Mouse (Mus musculus): ENCODE measurements around the gene Lyrm9. TPM values are rescaled to one million over a fixed set of nuclear protein-coding genes. Genes with fewer than 3 reads are reported as not detected.

Lyrm9 gene
- polyA plus RNA-seq, 1 experiment from 2014 or later, result 22.5 TPM

DNA sequence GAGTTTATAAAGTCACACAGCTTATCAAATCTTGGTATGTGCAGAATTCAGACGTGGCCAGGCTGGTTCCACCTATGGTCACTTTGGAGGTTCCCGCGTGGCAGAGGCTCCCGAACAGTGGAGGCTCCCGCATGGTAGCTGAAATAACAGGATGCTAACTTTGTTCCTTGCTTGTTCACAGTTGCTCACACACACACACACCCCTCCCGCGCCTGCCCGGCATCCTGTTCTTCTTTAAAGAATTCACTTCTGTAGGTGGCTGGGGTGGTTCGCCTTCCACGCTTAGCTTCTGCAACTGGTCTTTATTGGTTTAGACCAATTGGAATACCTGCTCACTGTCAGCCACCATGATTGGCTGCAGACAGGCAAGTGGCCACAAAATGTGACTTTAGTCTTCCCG is 33.3 kb upstream of the Lyrm9 start:
- no peaks in the 10 kb centered on the region for H3K9me3 ChIP-seq (replicated peaks)
- peaks cover 22% of the 10 kb centered on the region for H3K4me1 ChIP-seq
- no peaks in the 10 kb centered on the region for H3K27me3 ChIP-seq
- WGBS, result 76% methylated on average over 11 of the region's 11 CpGs
- H3K9ac ChIP-seq, result no peak overlapping the region
- no peak overlapping the region for H3K27ac ChIP-seq
- H3K4me2 ChIP-seq, result peak overlapping the region; percentile 43
- H3K36me3 ChIP-seq, result no peaks in the 10 kb centered on the region
- ATAC-seq (replicated peaks; ENCODE audit: low FRiP score), result no peak
- H3K4me3 ChIP-seq (replicated peaks), result no peak overlapping the region

DNA sequence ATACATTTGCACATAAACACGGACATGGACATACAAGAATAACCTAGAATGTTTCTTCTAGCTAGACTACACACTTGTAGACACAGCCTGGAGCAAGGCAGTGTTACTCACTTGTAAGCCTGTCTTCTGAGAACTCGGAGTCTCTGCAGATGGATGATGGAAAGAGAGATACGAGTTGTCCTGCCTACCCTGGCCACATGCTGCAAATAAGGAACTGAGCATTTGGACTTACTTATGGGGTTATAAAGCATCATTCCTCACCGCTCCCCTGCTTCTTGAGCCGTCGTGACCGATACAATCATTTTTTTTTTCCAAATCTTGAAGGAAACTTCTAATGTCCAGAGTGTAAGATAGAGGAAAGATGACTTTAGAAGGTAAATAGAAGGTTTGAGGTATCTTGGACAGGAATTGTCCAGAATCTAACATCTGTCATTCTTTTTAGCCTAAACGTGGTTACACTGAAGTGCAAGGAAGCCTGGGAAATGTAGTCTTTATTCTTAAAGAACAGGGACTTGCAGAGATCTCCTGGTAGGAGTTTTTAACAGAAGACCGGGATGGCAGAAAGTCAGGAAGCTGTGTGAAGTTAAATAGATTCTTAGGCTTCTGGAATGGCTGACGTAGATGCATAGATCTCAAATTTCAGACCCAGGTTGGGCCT is 30.2 kb upstream of the Lyrm9 start:
- 74% methylated on average over 10 of the region's 10 CpGs for WGBS
- Histone ChIP-seq H3K4me1 (peaks cover 19% of the 10 kb centered on the region), H3K36me3 (no peaks in the 10 kb centered on the region), H3K4me2 (no peak overlapping the region), H3K4me3 (replicated peaks) (no peak overlapping the region), H3K9me3 (replicated peaks) (no peaks in the 10 kb centered on the region), H3K27me3 (no peaks in the 10 kb centered on the region), H3K27ac (no peak overlapping the region), H3K9ac (no peak overlapping the region)
- no peak for ATAC-seq (replicated peaks; ENCODE audit: low FRiP score)

- no peak for ATAC-seq (replicated peaks; ENCODE audit: low FRiP score)
- 85% methylated on average over 4 of the region's 4 CpGs for WGBS
Observed at GRCm38 (mm10) chr11:78801094-78801493, 25.3 kb upstream of the Lyrm9 start.

GRCm38 (mm10) chr11:78803587-78804316 is 22.6 kb upstream of the Lyrm9 start:
- no peak overlapping the region for H3K9ac ChIP-seq
- H3K36me3 ChIP-seq, result no peaks in the 10 kb centered on the region
- 0 out of 2 replicates have a peak, but pooled peaks cover 3% of the 10 kb centered on the region for H3K4me1 ChIP-seq
- no peak overlapping the region for H3K4me2 ChIP-seq
- ATAC-seq (replicated peaks; ENCODE audit: low FRiP score), result no peak
- H3K27me3 ChIP-seq, result no peaks in the 10 kb centered on the region
- H3K9me3 ChIP-seq (replicated peaks), result no peaks in the 10 kb centered on the region
- 65% methylated on average over 14 of the region's 14 CpGs for WGBS
- no peak overlapping the region for H3K4me3 ChIP-seq (replicated peaks)
- H3K27ac ChIP-seq, result no peak overlapping the region

More at GRCm38 (mm10) chr11:78801094-78801493, 25.3 kb upstream of the Lyrm9 start:
- no peak overlapping the region for H3K27ac ChIP-seq
- no peaks in the 10 kb centered on the region for H3K36me3 ChIP-seq
- 0 out of 2 replicates have a peak, but pooled peaks cover 3% of the 10 kb centered on the region for H3K4me1 ChIP-seq
- no peak overlapping the region for H3K9ac ChIP-seq
- no peaks in the 10 kb centered on the region for H3K9me3 ChIP-seq (replicated peaks)
- no peak overlapping the region for H3K4me3 ChIP-seq (replicated peaks)
- no peaks in the 10 kb centered on the region for H3K27me3 ChIP-seq
- H3K4me2 ChIP-seq, result no peak overlapping the region

DNA sequence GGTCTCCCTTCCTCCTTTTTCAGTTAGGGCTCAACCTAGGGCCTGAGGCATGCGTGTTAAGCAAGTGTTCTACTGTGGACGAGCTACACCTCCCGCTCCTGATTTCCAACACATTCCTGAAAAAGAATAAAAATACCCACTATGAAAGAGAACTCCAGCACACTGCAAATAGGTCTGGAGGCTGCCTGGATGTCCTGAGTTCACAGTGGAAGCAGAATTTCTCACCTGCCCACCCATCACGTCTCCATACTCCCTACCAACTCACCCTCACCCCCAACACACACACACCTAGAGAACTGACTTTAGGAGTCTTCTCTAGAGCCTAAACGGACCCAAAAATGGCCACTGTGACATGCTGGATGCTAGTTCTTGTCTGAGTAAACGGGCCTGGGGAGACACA is 21.8 kb upstream of the Lyrm9 start:
- ATAC-seq (replicated peaks; ENCODE audit: low FRiP score), result no peak
- no peak overlapping the region for H3K4me3 ChIP-seq (replicated peaks)
- WGBS, result 80% methylated on average over 6 of the region's 6 CpGs

GRCm38 (mm10) chr11:78805198-78805597 is 21.2 kb upstream of the Lyrm9 start:
- Histone ChIP-seq H3K9ac (no peak overlapping the region), H3K9me3 (replicated peaks) (no peaks in the 10 kb centered on the region), H3K4me2 (no peak overlapping the region), H3K27ac (no peak overlapping the region), H3K4me3 (replicated peaks) (no peak overlapping the region), H3K27me3 (no peaks in the 10 kb centered on the region), H3K36me3 (no peaks in the 10 kb centered on the region), H3K4me1 (0 out of 2 replicates have a peak, but pooled peaks cover 3% of the 10 kb centered on the region)
- no peak for ATAC-seq (replicated peaks; ENCODE audit: low FRiP score)
- WGBS, result 82% methylated on average over 6 of the region's 6 CpGs

More for the DNA sequence above, 21.8 kb upstream of the Lyrm9 start:
- Histone ChIP-seq H3K36me3 (no peaks in the 10 kb centered on the region), H3K9ac (no peak overlapping the region), H3K4me1 (0 out of 2 replicates have a peak, but pooled peaks cover 3% of the 10 kb centered on the region), H3K9me3 (replicated peaks) (no peaks in the 10 kb centered on the region), H3K27ac (no peak overlapping the region), H3K4me2 (no peak overlapping the region), H3K27me3 (no peaks in the 10 kb centered on the region)

DNA sequence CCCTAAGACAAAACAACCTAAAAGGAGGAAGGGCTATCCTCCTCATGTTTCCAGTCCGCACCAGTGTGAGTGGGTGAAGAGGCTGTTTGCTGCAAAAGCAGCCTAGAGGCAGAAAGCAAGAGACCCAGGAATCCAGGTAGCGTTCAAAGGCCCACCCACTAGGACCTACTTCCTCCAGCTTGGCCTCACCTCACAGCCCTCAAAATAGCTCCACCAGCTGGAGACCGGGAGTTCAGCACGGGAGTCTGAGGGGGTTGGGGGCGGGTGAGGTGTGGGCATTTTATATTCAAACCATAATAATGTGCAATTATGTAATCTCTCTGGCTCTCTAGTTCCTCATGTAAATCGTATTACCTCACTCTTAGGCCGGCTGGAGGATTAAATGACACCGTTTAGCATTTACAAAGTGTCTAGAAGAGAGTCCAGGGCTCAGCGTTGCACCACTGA is 20.7 kb upstream of the Lyrm9 start:
- H3K27ac ChIP-seq, result no peak overlapping the region

DNA sequence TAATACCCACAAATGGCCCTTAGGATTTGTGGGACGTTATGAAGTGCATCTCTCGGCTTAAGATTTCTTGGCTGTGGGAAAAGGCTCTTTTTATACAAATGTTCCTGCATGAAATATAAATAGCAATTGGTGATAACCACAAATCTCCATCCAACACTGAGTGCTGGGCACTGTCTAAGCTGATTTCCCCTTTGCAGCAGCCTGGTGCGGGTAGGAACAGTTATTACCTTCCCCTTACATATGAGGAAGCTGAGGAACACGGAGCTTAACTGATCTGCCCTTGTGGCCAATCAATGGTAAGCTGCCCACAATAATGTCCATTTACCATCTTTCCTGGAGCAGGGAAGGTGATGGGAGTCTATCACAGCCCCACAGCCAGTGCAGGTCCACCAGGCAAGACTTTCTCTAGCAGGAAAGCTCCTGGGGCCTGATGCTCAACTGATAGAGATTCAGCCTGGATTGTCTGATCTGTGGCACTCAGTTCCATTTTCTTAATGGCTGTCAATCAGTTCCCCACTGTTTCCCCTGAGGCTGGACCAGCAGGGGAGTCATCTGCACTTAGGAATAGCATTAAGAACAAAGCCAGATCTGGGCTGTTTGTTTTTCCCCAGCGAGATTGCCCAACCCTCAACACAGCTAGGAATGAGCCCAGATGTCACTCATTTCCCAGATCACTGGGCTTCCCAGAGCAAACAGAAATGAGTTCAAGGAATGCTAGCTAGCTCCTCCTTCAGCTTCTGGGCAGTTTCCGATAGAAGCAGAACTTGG is 18.9 kb upstream of the Lyrm9 start:
- Histone ChIP-seq H3K4me1 (0 out of 2 replicates have a peak, but pooled peaks cover 3% of the 10 kb centered on the region), H3K4me3 (replicated peaks) (no peak overlapping the region), H3K9ac (no peak overlapping the region), H3K9me3 (replicated peaks) (no peaks in the 10 kb centered on the region), H3K27me3 (no peaks in the 10 kb centered on the region), H3K36me3 (no peaks in the 10 kb centered on the region), H3K4me2 (no peak overlapping the region), H3K27ac (no peak overlapping the region)
- no peak for ATAC-seq (replicated peaks; ENCODE audit: low FRiP score)
- WGBS, result 59% methylated on average over 6 of the region's 6 CpGs

More for the DNA sequence above, 20.7 kb upstream of the Lyrm9 start:
- Histone ChIP-seq H3K36me3 (no peaks in the 10 kb centered on the region), H3K9me3 (replicated peaks) (no peaks in the 10 kb centered on the region), H3K4me1 (0 out of 2 replicates have a peak, but pooled peaks cover 3% of the 10 kb centered on the region), H3K27me3 (no peaks in the 10 kb centered on the region), H3K9ac (no peak overlapping the region), H3K4me2 (no peak overlapping the region), H3K4me3 (replicated peaks) (no peak overlapping the region)
- ATAC-seq (replicated peaks; ENCODE audit: low FRiP score), result no peak
- WGBS, result 46% methylated on average over 9 of the region's 9 CpGs

DNA sequence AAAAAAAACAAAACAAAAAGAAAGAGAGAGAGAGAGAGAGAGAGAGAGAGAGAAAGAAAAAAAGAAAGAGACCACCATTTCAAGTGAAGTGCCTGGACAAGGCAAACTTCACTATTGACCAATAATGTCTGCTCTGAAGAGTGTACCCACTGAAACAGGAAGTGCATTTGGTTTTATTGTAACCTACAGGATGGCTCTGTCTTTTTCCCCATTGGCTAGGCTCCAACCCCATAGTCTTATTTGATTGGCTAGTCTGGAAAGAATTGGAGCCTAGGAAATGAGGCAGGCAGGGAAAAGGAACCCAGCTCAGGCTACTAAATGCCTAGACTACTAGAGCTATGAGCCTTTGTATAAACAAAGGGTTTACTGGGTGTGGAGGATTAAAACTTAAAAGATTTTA is 17.0 kb upstream of the Lyrm9 start:
- Histone ChIP-seq H3K4me3 (replicated peaks) (no peak overlapping the region), H3K36me3 (no peaks in the 10 kb centered on the region), H3K27ac (no peak overlapping the region), H3K9ac (no peak overlapping the region), H3K27me3 (no peaks in the 10 kb centered on the region), H3K4me1 (peaks cover 5% of the 10 kb centered on the region; the same call in 1 of the 2 replicates), H3K4me2 (no peak overlapping the region), H3K9me3 (replicated peaks) (no peaks in the 10 kb centered on the region)
- ATAC-seq (replicated peaks; ENCODE audit: low FRiP score), result no peak

DNA sequence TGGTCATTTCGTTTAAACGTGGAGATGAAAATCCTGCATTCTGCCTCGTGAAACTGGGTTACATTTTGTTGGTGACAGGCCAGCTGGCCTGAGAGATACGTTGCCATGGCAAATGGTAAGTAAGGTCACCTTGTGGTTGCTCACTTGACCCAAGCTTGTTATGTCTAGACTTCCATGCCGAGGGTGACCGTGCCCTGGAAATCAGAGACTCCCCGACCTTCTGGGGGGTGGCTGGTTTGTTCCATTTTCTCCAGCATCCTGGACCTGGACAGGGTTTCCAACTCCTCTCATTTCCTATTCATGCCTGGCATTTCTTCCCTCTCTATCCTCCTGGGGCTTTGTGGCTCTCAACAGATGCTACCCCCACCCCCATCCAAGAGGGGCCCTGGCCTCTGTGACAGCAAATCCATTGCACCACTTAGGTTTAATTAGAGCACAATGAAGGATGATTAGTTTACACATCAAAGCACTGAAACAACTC is 11.9 kb upstream of the Lyrm9 start:
- WGBS, result 38% methylated on average over 7 of the region's 7 CpGs
- no peak overlapping the region for H3K9ac ChIP-seq
- ATAC-seq (replicated peaks; ENCODE audit: low FRiP score), result no peak
- H3K27ac ChIP-seq, result no peak overlapping the region
- H3K4me1 ChIP-seq, result peaks cover 6% of the 10 kb centered on the region
- H3K27me3 ChIP-seq, result no peaks in the 10 kb centered on the region
- no peaks in the 10 kb centered on the region for H3K36me3 ChIP-seq
- no peaks in the 10 kb centered on the region for H3K9me3 ChIP-seq (replicated peaks)
- no peak overlapping the region for H3K4me2 ChIP-seq
- H3K4me3 ChIP-seq (replicated peaks), result no peak overlapping the region

DNA sequence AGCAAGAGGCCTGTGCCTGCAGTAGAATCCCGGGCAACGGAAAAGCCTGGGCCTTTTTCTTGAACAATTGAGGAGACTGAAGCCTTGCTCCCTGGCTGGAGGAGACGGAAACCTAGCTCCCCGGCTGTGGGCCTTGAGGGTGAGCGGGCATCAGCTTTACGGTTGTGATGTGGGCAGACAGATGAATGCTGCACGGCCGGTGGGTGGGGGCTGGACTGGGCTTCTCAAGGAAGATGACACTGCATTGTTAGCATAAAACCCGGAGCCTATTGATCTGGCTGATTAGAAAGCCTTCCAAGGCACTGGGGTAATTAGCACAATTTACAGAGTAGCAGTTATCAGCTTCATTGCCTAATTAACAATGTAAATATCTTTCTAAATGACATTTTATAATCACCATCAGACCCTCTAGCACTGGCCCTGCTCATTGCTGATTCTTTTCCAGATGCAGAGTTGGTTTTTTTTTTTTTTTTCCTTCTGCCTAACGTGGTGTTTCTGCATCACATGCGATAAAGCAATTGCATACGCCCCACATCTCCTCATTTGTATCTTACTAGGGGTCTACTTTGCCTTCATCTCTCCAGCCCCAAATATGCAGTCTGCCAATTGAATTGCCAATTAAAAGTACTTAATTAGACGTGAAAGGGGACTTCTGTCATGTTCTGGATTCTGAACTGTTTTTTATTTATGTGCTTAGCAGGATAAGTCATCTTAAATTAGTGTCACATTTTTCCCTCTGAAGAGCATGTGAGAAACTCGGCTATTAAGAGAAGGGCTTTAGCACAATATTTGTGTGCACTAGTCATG is 10.2 kb upstream of the Lyrm9 start:
- Histone ChIP-seq H3K4me3 (replicated peaks) (no peak overlapping the region), H3K4me1 (peaks cover 21% of the 10 kb centered on the region), H3K4me2 (no peak overlapping the region), H3K27ac (no peak overlapping the region), H3K9me3 (replicated peaks) (no peaks in the 10 kb centered on the region), H3K36me3 (no peaks in the 10 kb centered on the region), H3K9ac (no peak overlapping the region), H3K27me3 (no peaks in the 10 kb centered on the region)
- no peak for ATAC-seq (replicated peaks; ENCODE audit: low FRiP score)
- 62% methylated on average over 14 of the region's 14 CpGs for WGBS
